Mouse (Mus musculus) C2C12 (cell line): Measurements from ENCODE around the gene Bcar3.

Source experiments
- CEBPB ChIP-seq: IDR thresholded peaks from one replicate; pipeline ENCODE4 v1.6.1; 2011; ENCODE audit warnings: low read depth, mild to moderate bottlenecking, control low read depth, moderate library complexity
- CTCF ChIP-seq: IDR thresholded peaks from one replicate; pipeline ENCODE4 v1.5.1; 2011; ENCODE audit not compliant: control insufficient read depth, insufficient read depth, insufficient read length
- MYOG ChIP-seq: IDR thresholded peaks from one replicate; pipeline ENCODE4 v1.6.1; 2011; ENCODE audit not compliant: control insufficient read depth, insufficient read length; ENCODE audit errors: extremely low read depth

DNA sequence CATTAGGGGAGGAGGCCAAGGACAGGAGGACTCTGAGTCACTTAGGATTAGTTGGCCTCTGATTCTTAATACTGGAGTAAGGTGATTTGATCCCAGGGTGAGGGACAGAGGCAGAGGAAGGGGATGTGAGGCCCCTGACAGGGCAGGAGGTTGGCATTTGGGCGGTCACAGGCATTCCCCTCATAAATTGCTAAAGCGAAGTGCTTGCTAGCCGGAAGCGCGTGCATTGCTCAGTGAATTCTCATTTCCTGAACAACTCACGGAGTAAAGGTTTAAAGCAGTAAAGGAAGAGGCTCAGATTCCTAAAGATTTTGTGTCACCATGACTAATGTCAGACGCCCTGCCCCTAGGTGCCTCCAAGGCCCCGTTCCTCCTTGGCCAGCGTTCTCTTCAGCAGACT, 28.3 kb downstream of the Bcar3 start:
- TF ChIP-seq CTCF (no peak), MYOG (no peak), CEBPB (no peak)
